Mouse (Mus musculus): ENCODE results near the gene Nell2.

GRCm38 (mm10) chr15:95192951-95193350 is 335.4 kb downstream of the Nell2 start:
- TF ChIP-seq POLR2A (IDR thresholded peaks at IDR 0.05; ENCODE audit: low read depth, low read length) (no peak), CTCF (IDR thresholded peaks at IDR 0.05; ENCODE audit: extremely low read depth, insufficient read length, insufficient replicate concordance, low read depth, low read length) (no peak)

Measured in small intestine, adult 2 months (tissue).